Mouse (Mus musculus): ENCODE measurements around the gene St3gal4.

DNA sequence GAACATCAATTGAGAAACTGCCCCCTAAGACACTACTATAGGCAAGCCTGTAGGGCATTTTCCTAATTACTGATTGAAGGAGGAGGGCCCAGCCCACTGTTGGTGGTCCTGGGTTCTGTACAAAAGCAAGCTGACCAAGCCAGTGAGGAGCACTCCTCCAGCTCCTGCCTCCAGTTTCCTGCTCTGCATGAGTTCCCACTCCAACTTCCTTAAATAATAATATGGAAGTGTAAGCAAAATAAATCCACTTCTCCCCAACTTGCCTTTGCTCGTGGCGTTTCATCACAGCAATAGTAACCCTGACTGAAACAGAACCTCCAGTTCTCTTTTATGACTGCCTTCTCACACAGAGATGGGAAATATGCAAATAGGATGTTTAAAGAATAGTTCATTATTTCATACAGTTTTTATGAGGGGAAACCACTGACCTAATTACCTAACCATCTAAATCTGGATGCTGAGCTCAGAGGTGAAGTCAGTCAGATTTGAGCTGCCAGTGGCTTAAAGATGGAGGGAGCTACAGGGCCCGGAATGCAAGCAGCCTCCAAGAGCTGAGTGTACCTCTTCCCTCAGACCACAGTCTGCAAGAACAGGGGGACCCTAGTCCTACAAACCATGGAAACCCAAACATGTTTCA lies 69.1 kb downstream of the St3gal4 start:
- TF ChIP-seq CTCF (IDR thresholded peaks at IDR 0.05; ENCODE audit: borderline replicate concordance, insufficient read depth, low read depth, low read length) (no peak), POLR2A (IDR thresholded peaks at IDR 0.05; ENCODE audit: borderline replicate concordance, insufficient read depth, low read length) (no peak)
